Mouse (Mus musculus): ENCODE measurements around the gene Klhl24.

- TF ChIP-seq CTCF (IDR thresholded peaks at IDR 0.05), result peak; percentile 35
- TF ChIP-seq EP300 (IDR thresholded peaks at IDR 0.05), result no peak
Measured at GRCm38 (mm10) chr16:20169471-20170106, 72.2 kb downstream of the Klhl24 start.
